Mouse (Mus musculus): Measurements from ENCODE around the gene Nmu.
A peak's percentile ranks its signal among the peaks of the same experiment; 100 is the strongest.

Gene Nmu

GRCm38 (mm10) chr5:76321249-76322196 lies 42.1 kb downstream of the Nmu start:
- DNase-seq (ENCODE audit: low read depth, low spot score), result no peak

- no peak for DNase-seq (ENCODE audit: low read depth, low spot score)
Observed at GRCm38 (mm10) chr5:76308206-76308605, 55.4 kb downstream of the Nmu start.

GRCm38 (mm10) chr5:76306261-76306660 lies 57.3 kb downstream of the Nmu start:
- DNase-seq (ENCODE audit: low read depth, low spot score), result no peak

DNA sequence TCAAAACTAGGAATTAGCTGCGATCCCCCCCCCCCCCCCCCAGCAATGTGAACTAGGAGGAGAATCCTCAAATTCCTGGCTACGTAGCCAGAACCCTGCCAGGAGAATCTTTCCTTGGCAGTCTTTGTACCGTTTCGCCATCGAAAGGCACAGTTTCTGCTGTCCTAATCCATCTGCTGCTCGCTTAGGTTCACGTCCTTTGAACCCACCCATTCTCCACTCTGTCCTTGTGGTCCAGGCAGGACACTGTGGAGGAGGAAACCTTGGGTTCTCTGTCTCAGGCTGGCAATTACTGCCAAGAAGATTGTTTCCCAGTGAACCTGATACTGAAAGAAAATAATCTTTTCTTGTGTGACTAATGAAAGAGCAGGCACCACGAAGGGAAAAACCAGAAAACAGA lies 58.0 kb downstream of the Nmu start:
- DNase-seq (ENCODE audit: low read depth, low spot score), result peak; percentile 15

- peak; percentile 90 for DNase-seq (ENCODE audit: low read depth, low spot score)
Observed at GRCm38 (mm10) chr5:76304452-76305341, 58.9 kb downstream of the Nmu start, which contains the start of gene Clock. Clock (minus strand) TSS chr5:76304792.

DNA sequence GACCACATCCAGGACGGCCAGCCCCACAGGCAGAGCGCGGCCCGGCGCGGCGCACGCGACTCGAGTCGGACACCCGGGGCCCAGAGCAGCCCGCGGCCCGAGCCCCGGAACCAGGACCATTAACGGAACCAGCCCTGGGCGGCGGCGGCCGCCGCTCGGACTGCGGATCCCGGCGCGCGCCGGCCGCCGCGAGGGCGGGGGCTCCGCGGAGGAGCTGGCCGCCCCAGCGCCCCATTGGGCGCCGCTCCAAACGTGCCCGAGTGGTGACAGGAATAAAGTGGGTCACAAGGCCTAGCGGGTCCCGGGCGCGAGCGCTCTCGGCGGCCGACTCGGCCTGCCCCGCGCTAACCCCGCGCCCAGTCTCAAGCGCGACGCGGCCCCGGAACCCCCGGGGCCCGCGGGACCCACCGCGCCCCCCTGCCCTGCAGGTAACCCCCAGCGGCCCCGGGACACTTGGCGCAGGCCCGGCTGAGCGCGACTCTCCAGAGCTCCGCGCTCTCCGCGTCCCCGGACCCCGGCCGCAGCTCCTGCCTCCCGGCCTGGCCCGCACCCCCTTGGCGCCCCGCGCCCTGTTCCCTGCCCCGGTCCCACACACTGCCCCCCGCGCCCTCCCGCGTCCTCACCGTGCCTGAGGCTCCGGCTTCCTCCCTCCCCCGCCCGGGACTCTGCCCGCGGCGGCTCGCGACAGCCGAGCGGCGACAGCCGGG lies 59.7 kb downstream of the Nmu start:
- DNase-seq (ENCODE audit: low read depth, low spot score), result peak; percentile 79

DNA sequence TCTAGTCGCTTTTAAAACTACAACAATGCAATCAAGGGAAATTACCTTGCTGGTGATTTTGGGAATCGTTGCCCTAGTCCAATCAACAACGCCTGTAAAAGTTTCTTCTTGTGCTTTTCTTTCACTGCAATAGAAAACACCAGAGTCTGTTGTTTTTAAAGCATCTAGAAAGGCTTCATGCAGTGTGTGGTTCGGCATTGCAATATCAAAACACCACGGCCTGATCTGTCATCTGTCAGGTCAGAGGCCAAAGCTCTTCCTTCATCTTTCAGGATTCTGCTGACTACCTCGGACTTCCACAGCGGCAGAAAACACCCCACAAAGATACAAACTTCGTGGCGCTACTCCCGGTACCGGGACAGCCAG lies 60.2 kb downstream of the Nmu start:
- DNase-seq (ENCODE audit: low read depth, low spot score), result no peak

DNA sequence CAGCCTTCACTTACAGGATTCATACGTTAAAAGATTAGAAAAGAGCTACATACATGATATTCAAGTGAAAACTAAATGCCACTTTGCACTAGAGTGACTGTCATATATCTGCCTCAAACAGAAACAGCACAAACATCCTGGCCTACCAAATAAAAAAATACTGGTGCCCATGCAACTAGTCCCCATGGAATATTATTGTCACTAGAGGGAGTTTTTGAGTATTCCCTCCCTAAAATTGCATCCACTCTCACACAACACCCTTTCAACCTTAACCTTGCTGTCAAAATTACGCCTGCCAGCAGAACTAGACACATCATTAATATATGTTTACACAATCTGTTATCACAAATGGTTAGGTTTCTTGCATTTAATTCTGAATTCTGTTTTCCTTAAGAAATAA lies 61.6 kb downstream of the Nmu start:
- no peak for DNase-seq (ENCODE audit: low read depth, low spot score)

GRCm38 (mm10) chr5:76289234-76289691 lies 74.3 kb downstream of the Nmu start:
- no peak for DNase-seq (ENCODE audit: low read depth, low spot score)

- DNase-seq (ENCODE audit: low read depth, low spot score), result no peak
Observed at GRCm38 (mm10) chr5:76288256-76288655, 75.3 kb downstream of the Nmu start.

DNA sequence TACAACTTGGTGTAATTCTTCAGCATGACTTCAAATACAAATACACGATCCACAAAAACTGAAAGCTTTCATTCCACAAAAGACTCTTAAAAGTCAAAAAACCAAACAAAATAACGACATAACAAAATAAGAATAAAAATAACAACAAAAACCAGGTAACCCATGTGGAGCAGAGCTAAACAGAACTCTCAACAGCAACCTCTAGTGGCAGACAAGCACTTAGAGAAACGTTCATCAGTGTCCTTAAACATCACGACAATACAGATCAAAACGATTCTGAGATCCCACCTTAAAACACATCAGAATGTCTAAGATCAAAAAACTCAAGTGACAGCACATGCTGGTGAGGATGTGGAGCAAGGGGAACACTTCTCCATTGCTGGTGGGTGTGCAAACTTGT lies 76.5 kb downstream of the Nmu start:
- peak; percentile 22 for DNase-seq (ENCODE audit: low read depth, low spot score)

- no peak for DNase-seq (ENCODE audit: low read depth, low spot score)
Observed at GRCm38 (mm10) chr5:76285699-76286098, 77.9 kb downstream of the Nmu start.

DNA sequence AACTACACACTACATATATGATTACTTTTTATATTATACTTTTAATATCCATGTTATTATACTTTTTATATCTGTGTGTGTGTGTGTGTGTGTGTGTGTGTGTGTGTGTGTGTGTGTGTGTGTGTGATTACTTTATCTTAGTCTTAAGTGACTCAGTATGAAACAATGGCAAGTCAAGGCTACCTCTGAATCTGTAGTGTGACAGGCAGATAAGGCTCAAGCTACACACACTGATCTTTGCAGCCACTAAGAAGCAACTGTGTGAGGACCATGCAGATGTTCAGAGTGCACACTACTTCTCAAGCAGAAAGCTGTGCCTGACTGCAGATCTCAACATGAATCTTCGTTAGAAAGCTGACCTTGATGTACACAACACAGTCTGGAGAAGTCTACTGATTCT lies 79.7 kb downstream of the Nmu start:
- DNase-seq (ENCODE audit: low read depth, low spot score), result no peak

Measured in A20 (cell line).